Mouse (Mus musculus) ES-Bruce4 (cell line): ENCODE data around the gene Trp53inp2. TPM values are rescaled to one million over a fixed set of nuclear protein-coding genes. Genes with fewer than 3 reads are reported as not detected.

Experiments
- H3K27ac ChIP-seq: 2 replicates; pipeline ENCODE4 v1.5.1; 2012; ENCODE audit warnings: low read length, inconsistent platforms; ENCODE audit not compliant: insufficient read depth
- H3K27me3 ChIP-seq: 2 replicates; pipeline ENCODE4 v1.6.1; 2012; ENCODE audit warnings: mild to moderate bottlenecking, low read length, inconsistent platforms; ENCODE audit not compliant: control insufficient read depth, poor library complexity, insufficient read depth, severe bottlenecking
- H3K36me3 ChIP-seq: 2 replicates; pipeline ENCODE4 v1.6.1; 2012; ENCODE audit warnings: inconsistent platforms, mild to moderate bottlenecking, low read length, moderate library complexity; ENCODE audit not compliant: control insufficient read depth, poor library complexity, insufficient read depth, severe bottlenecking
- H3K4me1 ChIP-seq: one replicate; pipeline ENCODE4 v1.8.1; 2011; ENCODE audit warnings: low read length; ENCODE audit not compliant: control insufficient read depth, insufficient read depth
- H3K4me3 ChIP-seq: 2 replicates; pipeline ENCODE4 v1.5.1; 2011; ENCODE audit warnings: low read depth, mild to moderate bottlenecking, low read length
- H3K9ac ChIP-seq: 2 replicates; pipeline ENCODE4 v1.6.1; 2012; ENCODE audit warnings: low read depth, mild to moderate bottlenecking, inconsistent platforms; ENCODE audit not compliant: poor library complexity, severe bottlenecking
- H3K9me3 ChIP-seq: replicated peaks from 2 replicates; pipeline ENCODE4 v1.6.1; 2012; ENCODE audit warnings: mild to moderate bottlenecking, low read length, inconsistent platforms; ENCODE audit not compliant: control insufficient read depth, poor library complexity, insufficient read depth, severe bottlenecking
- CTCF ChIP-seq: IDR thresholded peaks from one replicate; pipeline ENCODE4 v1.8.1; 2011; ENCODE audit warnings: low read depth, low read length
- EP300 ChIP-seq: IDR thresholded peaks from 2 replicates; pipeline ENCODE4 v1.6.1; 2011; ENCODE audit warnings: low read depth, low read length; ENCODE audit not compliant: insufficient read depth
- POLR2A ChIP-seq: IDR thresholded peaks from one replicate; pipeline ENCODE4 v1.8.1; 2011; ENCODE audit warnings: low read length; ENCODE audit not compliant: insufficient read depth
- polyA plus RNA-seq: library from polyadenylated mRNA; stranded (reverse); fragments of >200 nt; gene quantifications from 2 replicates; pipeline ENCODE4 v1.2.4, GENCODE M21; 2011; ENCODE audit warnings: low read depth; ENCODE audit not compliant: missing spikeins, insufficient read depth, insufficient read length

Trp53inp2 gene
- polyA plus RNA-seq, 1 experiment: 25.7 TPM

- H3K4me1 ChIP-seq: no peaks in the 10 kb centered on the region
- no peaks in the 10 kb centered on the region; the same call in 1 of the 2 replicates for H3K27me3 ChIP-seq
- H3K27ac ChIP-seq: no peak overlapping the region
- H3K9ac ChIP-seq: no peak overlapping the region
- TF ChIP-seq EP300: no peak
- no peak for TF ChIP-seq CTCF
- no peak for TF ChIP-seq POLR2A
- no peaks in the 10 kb centered on the region for H3K36me3 ChIP-seq
- no peaks in the 10 kb centered on the region for H3K9me3 ChIP-seq
- no peak overlapping the region for H3K4me3 ChIP-seq
Measured at GRCm38 (mm10) chr2:155372451-155372850, 8.4 kb upstream of the Trp53inp2 start.

- Histone ChIP-seq H3K9me3 (no peaks in the 10 kb centered on the region), H3K36me3 (no peaks in the 10 kb centered on the region), H3K27me3 (no peaks in the 10 kb centered on the region; the same call in 1 of the 2 replicates), H3K9ac (no peak overlapping the region), H3K27ac (no peak overlapping the region), H3K4me3 (no peak overlapping the region), H3K4me1 (no peaks in the 10 kb centered on the region)
- no peak for TF ChIP-seq CTCF
- TF ChIP-seq POLR2A: no peak
- TF ChIP-seq EP300: no peak
Measured at GRCm38 (mm10) chr2:155373302-155373701, 7.6 kb upstream of the Trp53inp2 start.

GRCm38 (mm10) chr2:155373886-155374285 lies 7.0 kb upstream of the Trp53inp2 start:
- H3K9ac ChIP-seq: no peak overlapping the region
- no peak overlapping the region for H3K27ac ChIP-seq
- H3K9me3 ChIP-seq: no peaks in the 10 kb centered on the region
- TF ChIP-seq EP300 (no peak), POLR2A (no peak)
- H3K27me3 ChIP-seq: no peaks in the 10 kb centered on the region; the same call in 1 of the 2 replicates
- H3K36me3 ChIP-seq: no peaks in the 10 kb centered on the region
- H3K4me3 ChIP-seq: no peak overlapping the region
- no peaks in the 10 kb centered on the region for H3K4me1 ChIP-seq

- H3K4me3 ChIP-seq: no peak overlapping the region
- no peaks in the 10 kb centered on the region; the same call in 1 of the 2 replicates for H3K27me3 ChIP-seq
- no peak for TF ChIP-seq POLR2A
- no peak for TF ChIP-seq EP300
- no peak for TF ChIP-seq CTCF
- no peaks in the 10 kb centered on the region for H3K36me3 ChIP-seq
- H3K4me1 ChIP-seq: no peaks in the 10 kb centered on the region
- H3K9me3 ChIP-seq: no peaks in the 10 kb centered on the region
- no peak overlapping the region for H3K27ac ChIP-seq
- no peak overlapping the region for H3K9ac ChIP-seq
Measured at GRCm38 (mm10) chr2:155374521-155374920, 6.3 kb upstream of the Trp53inp2 start.

- Histone ChIP-seq H3K9me3 (no peaks in the 10 kb centered on the region), H3K9ac (no peak overlapping the region), H3K4me3 (no peak overlapping the region), H3K4me1 (no peaks in the 10 kb centered on the region), H3K36me3 (no peaks in the 10 kb centered on the region), H3K27me3 (no peaks in the 10 kb centered on the region; the same call in 1 of the 2 replicates), H3K27ac (no peak overlapping the region)
- TF ChIP-seq EP300 (no peak), POLR2A (no peak), CTCF (no peak)
Measured at GRCm38 (mm10) chr2:155376191-155376590, 4.7 kb upstream of the Trp53inp2 start.

DNA sequence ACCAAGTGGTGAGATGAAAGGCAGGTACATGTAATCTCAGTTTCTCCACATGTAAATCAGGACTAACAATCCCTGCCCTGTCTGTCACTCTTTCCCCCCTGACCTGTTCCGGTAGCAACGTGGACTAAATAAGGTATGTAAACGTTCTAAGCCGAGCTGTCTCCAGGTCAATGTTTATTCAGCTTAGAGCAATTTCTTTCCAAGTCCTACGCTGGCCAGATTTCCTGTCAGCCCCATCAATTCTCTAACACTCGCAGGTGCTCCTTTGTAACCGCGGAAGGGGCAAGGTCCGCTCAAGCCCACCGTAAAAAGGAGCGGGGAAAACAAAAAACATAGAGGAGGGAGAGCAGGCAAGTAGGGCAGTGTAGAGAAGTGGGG lies 190 bp downstream of the Trp53inp2 start:
- H3K4me1 ChIP-seq: no peaks in the 10 kb centered on the region
- H3K9me3 ChIP-seq: no peaks in the 10 kb centered on the region
- H3K27me3 ChIP-seq: no peaks in the 10 kb centered on the region
- peak overlapping the region; percentile 83 for H3K4me3 ChIP-seq
- no peak overlapping the region for H3K27ac ChIP-seq
- H3K9ac ChIP-seq: peak overlapping the region; percentile 84
- no peaks in the 10 kb centered on the region for H3K36me3 ChIP-seq
- TF ChIP-seq CTCF: no peak
